Mouse (Mus musculus): ENCODE data around the gene Ccdc33.

Gene Ccdc33

DNA sequence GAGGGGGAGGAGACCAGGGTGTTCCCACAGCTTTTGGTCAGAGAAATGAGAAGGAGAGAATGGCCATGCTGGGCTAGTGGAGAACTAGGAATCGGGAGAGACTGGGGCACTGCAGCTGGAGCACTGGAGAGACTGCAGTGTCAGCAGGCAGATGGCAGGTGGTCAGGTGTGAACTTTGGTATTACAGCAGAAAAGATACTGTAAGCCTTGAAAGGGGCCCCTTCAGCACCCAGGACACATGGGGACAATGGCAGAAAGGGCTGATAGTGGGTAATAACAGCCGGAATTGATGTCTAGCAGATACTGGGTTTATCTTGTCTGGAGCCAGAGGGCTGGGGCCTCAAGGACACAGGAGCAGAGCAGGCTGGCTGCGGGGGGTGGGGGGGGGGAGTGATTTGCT lies 139.8 kb downstream of the Ccdc33 start:
- no peak for DNase-seq (ENCODE audit: extremely low read depth, low read depth)

All from MEL-GATA-1-ER (cell line).